Mouse (Mus musculus): ENCODE results near the gene Fads1. TPM values are rescaled to one million over a fixed set of nuclear protein-coding genes. Genes with fewer than 3 reads are reported as not detected.

Fads1 gene
- polyA plus RNA-seq, 1 experiment from 2014 or later: 104 TPM

GRCm38 (mm10) chr19:10239975-10240653 is 57.4 kb downstream of the Fads1 start:
- peak overlapping the region; percentile 34 for H3K4me3 ChIP-seq (ENCODE audit: low read depth, low read length)
- H3K4me2 ChIP-seq (ENCODE audit: low read length): peak overlapping the region; percentile 70
- peaks cover 5% of the 10 kb centered on the region for H3K4me1 ChIP-seq (ENCODE audit: control insufficient read depth, insufficient read depth, low read length)
- ATAC-seq (no peak), DNase-seq (ENCODE audit: low spot score) (peak; percentile 16)
- H3K9ac ChIP-seq (ENCODE audit: low read length): peak overlapping the region; percentile 58
- H3K36me3 ChIP-seq (ENCODE audit: control insufficient read depth, insufficient read depth, low read length): no peaks in the 10 kb centered on the region
- no peaks in the 10 kb centered on the region for H3K9me3 ChIP-seq (replicated peaks; ENCODE audit: control insufficient read depth, low read length)
- no peak overlapping the region for H3K27ac ChIP-seq (ENCODE audit: low read depth, low read length)
- peaks cover 11% of the 10 kb centered on the region for H3K27me3 ChIP-seq (replicated peaks; ENCODE audit: control insufficient read depth, insufficient read depth, low read length)
- 2% methylated on average over 25 of the region's 26 CpGs for WGBS

GRCm38 (mm10) chr19:10240654-10241305 is 58.1 kb downstream of the Fads1 start, which contains the start of gene Myrf:
Myrf (minus strand) TSS chr19:10240748.
- H3K4me1 ChIP-seq (ENCODE audit: control insufficient read depth, insufficient read depth, low read length): peaks cover 5% of the 10 kb centered on the region
- H3K27me3 ChIP-seq (replicated peaks; ENCODE audit: control insufficient read depth, insufficient read depth, low read length): peaks cover 11% of the 10 kb centered on the region
- DNase-seq (ENCODE audit: low spot score) (peak; percentile 63), ATAC-seq (peak; percentile 88)
- no peaks in the 10 kb centered on the region for H3K36me3 ChIP-seq (ENCODE audit: control insufficient read depth, insufficient read depth, low read length)
- no peaks in the 10 kb centered on the region for H3K9me3 ChIP-seq (replicated peaks; ENCODE audit: control insufficient read depth, low read length)
- H3K4me3 ChIP-seq (ENCODE audit: low read depth, low read length): peak within 1 kb of the TSS; percentile 34
- no peak within 1 kb of the TSS for H3K27ac ChIP-seq (ENCODE audit: low read depth, low read length)
- WGBS: 7% methylated on average over 43 of the region's 43 CpGs
- H3K4me2 ChIP-seq (ENCODE audit: low read length): peak within 1 kb of the TSS; percentile 70
- H3K9ac ChIP-seq (ENCODE audit: low read length): peak within 1 kb of the TSS; percentile 58

- Histone ChIP-seq H3K9ac (ENCODE audit: low read length) (no peak overlapping the region), H3K4me2 (ENCODE audit: low read length) (no peak overlapping the region), H3K4me1 (ENCODE audit: control insufficient read depth, insufficient read depth, low read length) (peaks cover 5% of the 10 kb centered on the region), H3K36me3 (ENCODE audit: control insufficient read depth, insufficient read depth, low read length) (no peaks in the 10 kb centered on the region; the same call in 1 of the 2 replicates), H3K27me3 (replicated peaks; ENCODE audit: control insufficient read depth, insufficient read depth, low read length) (peaks cover 11% of the 10 kb centered on the region), H3K27ac (ENCODE audit: low read depth, low read length) (no peak overlapping the region), H3K9me3 (replicated peaks; ENCODE audit: control insufficient read depth, low read length) (no peaks in the 10 kb centered on the region), H3K4me3 (ENCODE audit: low read depth, low read length) (no peak overlapping the region)
- no peak for DNase-seq (ENCODE audit: low spot score)
- WGBS: 3% methylated on average over 8 of the region's 8 CpGs
- ATAC-seq: no peak
Measured at GRCm38 (mm10) chr19:10242916-10243315, 60.2 kb downstream of the Fads1 start.

GRCm38 (mm10) chr19:10244183-10244582 is 61.5 kb downstream of the Fads1 start:
- Histone ChIP-seq H3K4me2 (ENCODE audit: low read length) (no peak overlapping the region), H3K4me3 (ENCODE audit: low read depth, low read length) (no peak overlapping the region), H3K9ac (ENCODE audit: low read length) (no peak overlapping the region), H3K36me3 (ENCODE audit: control insufficient read depth, insufficient read depth, low read length) (no peaks in the 10 kb centered on the region; the same call in 1 of the 2 replicates), H3K27ac (ENCODE audit: low read depth, low read length) (no peak overlapping the region), H3K4me1 (ENCODE audit: control insufficient read depth, insufficient read depth, low read length) (peaks cover 5% of the 10 kb centered on the region), H3K27me3 (replicated peaks; ENCODE audit: control insufficient read depth, insufficient read depth, low read length) (peaks cover 11% of the 10 kb centered on the region), H3K9me3 (replicated peaks; ENCODE audit: control insufficient read depth, low read length) (no peaks in the 10 kb centered on the region)
- no peak for ATAC-seq
- WGBS: 31% methylated on average over 3 of the region's 3 CpGs
- peak; percentile 22 for DNase-seq (ENCODE audit: low spot score)

Small RNAs within 50 kb of the gene (microRNA-seq; reads per million reads assigned to microRNA genes)
- 0.40 reads per million for gene Mir6993

Other genes with a start within 250 kb of the Fads1 start
- 1,442 and 1,550 TPM in 2 replicates for gene Fth1, start 202.3 kb upstream of the Fads1 start, polyA plus RNA-seq (2014; fragmentation: Nextera tagmentation; extraction: Ambion mirVana)
- gene Best1, start 181.3 kb upstream of the Fads1 start, polyA plus RNA-seq (2014; fragmentation: Nextera tagmentation; extraction: Ambion mirVana): 1.1 and 1.4 TPM in 2 replicates
- gene Rab3il1, start 181.2 kb upstream of the Fads1 start, polyA plus RNA-seq (2014; fragmentation: Nextera tagmentation; extraction: Ambion mirVana): 20.6 and 21.5 TPM in 2 replicates
- 9.6 and 12.5 TPM in 2 replicates for gene Fads3, start 141.3 kb upstream of the Fads1 start, polyA plus RNA-seq (2014; fragmentation: Nextera tagmentation; extraction: Ambion mirVana)
- 71.1 and 71.5 TPM in 2 replicates for gene Fads2, start 81.1 kb upstream of the Fads1 start, polyA plus RNA-seq (2014; fragmentation: Nextera tagmentation; extraction: Ambion mirVana)
- 380 and 505 TPM in 2 replicates for gene Tmem258, start 21.1 kb downstream of the Fads1 start, polyA plus RNA-seq (2014; fragmentation: Nextera tagmentation; extraction: Ambion mirVana)
- 53.4 and 63.9 TPM in 2 replicates for gene Fen1, start 21.3 kb downstream of the Fads1 start, polyA plus RNA-seq (2014; fragmentation: Nextera tagmentation; extraction: Ambion mirVana)
- gene Myrf, start 57.9 kb downstream of the Fads1 start, polyA plus RNA-seq (2014; fragmentation: Nextera tagmentation; extraction: Ambion mirVana): 0.20 and 0.40 TPM in 2 replicates
- gene Dagla, start 122.0 kb downstream of the Fads1 start, polyA plus RNA-seq (2014; fragmentation: Nextera tagmentation; extraction: Ambion mirVana): 3.6 and 5.8 TPM in 2 replicates
- 5.8 and 6.1 TPM in 2 replicates for gene Syt7, start 206.2 kb downstream of the Fads1 start, polyA plus RNA-seq (2014; fragmentation: Nextera tagmentation; extraction: Ambion mirVana)

Measured in forebrain, embryonic 14.5 days (tissue).